Mouse (Mus musculus) layer of hippocampus, postnatal 25 days (tissue): Measurements from ENCODE around the gene Gm5426. TPM values are rescaled to one million over a fixed set of nuclear protein-coding genes. Genes with fewer than 3 reads are reported as not detected.
"Not testable (repeated sequence)": the region's sequence is repeated elsewhere in the genome, so short reads cannot be mapped to it uniquely, and the experiment has no call there.

ENCODE experiments used
- DNase-seq, 2 experiments: peaks; one replicate each; pipeline ENCODE4 v3.0.0; 2022; ENCODE audit warnings: mixed read lengths in 2 of 2, low spot score in 1 of 2; ENCODE audit errors: extremely low spot score in 1 of 2
- total RNA-seq, 2 experiments: library from RNA; stranded (reverse); gene quantifications; 2 replicates each; pipeline ENCODE4 v1.2.3; 2021

Gm5426 gene
- not detected for total RNA-seq

DNA sequence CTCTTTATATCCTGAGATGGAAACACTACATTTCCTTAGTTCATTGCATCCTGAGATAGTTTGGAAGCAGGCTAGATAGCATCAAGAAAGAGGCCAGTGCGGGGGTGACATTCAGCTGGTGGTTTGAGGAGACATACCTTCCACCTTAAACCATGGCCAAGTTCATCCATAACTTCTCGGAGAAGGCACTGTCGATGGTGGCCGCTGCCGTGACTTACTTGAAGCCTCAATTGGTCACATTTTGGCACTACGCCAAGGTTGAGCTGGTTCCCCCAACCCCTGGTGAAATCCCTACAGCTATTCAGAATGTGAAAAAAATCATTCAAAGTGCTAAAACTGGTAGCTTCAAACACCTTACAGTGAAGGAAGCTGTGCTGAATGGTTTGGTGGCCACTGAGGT, at the start of gene Gm5426:
TSS of gene Gm5426 (plus strand) at position 153 of the 400 bp plus-strand sequence.
- DNase-seq: not testable (repeated sequence)

DNA sequence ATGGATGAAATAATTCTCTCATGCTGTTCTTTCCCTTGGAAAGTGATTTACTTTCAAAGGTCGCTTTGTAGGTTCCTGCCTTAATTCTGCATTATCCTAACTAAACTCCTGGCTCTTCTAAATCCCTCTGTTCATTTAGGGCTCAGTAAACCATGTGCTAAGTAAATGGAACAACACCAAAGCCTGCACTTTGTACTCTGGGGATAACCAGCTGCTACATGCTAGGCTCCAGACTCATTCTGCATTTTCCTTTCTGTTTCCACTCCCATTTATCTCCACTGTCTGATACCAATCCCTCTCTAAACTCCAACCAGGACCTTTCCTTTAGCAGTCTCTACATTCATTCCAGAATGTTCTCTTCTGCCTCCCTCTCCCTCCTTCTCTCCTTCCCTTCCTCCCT, 46.7 kb upstream of the Gm5426 start:
- DNase-seq: no peak

- no peak for DNase-seq
Measured at GRCm38 (mm10) chr10:96090388-96090787, 46.0 kb upstream of the Gm5426 start.

DNA sequence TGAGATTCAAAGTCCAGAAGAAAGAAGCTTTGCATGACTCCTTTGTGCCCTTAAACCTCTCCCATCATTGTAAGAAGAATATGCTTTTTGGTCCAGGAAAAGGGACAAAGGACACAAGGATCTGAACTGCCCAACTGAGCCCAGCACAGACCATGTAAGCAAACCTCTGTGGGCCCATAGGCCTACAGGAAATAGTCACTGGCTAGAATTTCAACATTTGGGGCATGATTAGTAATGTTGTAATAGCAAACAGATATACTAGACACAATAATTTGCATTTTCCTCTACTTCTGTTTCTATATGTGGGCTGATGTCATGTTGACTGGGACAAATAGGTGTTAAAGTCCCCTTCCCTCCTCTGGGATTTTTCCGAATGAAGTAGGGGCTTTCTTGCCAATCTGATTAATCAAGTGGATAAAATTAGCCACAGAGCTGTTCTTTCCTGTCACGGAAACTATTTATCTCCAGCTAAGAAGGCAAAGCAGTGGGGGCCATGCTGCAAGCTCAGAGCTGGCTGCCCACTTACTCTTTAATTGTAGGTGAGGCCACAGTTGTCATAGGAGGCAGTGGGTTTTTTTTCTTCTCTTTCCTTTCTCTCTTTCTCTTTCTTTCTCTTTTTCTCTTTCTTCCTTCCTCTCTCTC, 42.4 kb upstream of the Gm5426 start:
- DNase-seq: no peak

GRCm38 (mm10) chr10:96094559-96094958, 41.8 kb upstream of the Gm5426 start:
- DNase-seq: no peak

- DNase-seq: no peak
Measured at GRCm38 (mm10) chr10:96096730-96097129, 39.7 kb upstream of the Gm5426 start.

DNA sequence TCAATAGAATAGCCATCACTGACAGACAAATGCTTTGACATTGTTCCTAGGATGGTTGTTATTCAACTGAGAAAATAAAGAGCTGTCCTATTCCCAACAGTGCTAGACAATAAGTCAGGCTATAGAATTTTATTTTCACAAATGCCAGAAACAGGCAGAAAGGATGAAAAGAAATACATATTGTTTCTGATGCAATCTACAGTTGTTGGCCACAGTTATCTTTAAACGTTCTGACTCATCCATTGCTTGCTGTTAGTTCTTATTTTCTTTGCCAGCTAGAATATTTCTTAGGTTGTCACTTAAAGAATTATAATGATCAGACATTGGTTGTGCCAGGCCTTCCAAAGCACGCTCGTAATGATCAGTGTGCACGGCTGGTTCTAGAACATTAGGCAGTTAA, 35.4 kb upstream of the Gm5426 start:
- DNase-seq: no peak

DNA sequence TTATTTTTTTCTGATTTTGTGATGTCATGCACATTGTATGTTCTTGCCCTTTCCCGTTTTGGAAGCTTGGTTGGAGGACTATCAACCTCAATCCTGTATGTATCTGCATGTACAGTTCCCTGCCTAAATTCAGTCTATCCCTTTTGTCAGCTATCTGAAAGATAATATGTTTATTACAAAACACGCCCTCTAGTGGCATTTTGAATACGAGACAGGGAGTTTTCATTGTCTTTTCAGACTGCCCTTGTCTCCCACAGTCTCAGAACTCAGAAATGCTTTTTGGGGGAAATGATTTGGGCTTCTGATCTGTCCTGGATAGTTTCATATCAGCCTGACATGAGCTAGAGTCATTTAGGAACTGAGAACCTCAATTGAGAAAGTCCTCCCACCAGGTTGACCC, 32.2 kb upstream of the Gm5426 start:
- DNase-seq: no peak

GRCm38 (mm10) chr10:96104624-96105023, 31.8 kb upstream of the Gm5426 start:
- DNase-seq: no peak

GRCm38 (mm10) chr10:96105124-96105523, 31.3 kb upstream of the Gm5426 start:
- DNase-seq: no peak

DNA sequence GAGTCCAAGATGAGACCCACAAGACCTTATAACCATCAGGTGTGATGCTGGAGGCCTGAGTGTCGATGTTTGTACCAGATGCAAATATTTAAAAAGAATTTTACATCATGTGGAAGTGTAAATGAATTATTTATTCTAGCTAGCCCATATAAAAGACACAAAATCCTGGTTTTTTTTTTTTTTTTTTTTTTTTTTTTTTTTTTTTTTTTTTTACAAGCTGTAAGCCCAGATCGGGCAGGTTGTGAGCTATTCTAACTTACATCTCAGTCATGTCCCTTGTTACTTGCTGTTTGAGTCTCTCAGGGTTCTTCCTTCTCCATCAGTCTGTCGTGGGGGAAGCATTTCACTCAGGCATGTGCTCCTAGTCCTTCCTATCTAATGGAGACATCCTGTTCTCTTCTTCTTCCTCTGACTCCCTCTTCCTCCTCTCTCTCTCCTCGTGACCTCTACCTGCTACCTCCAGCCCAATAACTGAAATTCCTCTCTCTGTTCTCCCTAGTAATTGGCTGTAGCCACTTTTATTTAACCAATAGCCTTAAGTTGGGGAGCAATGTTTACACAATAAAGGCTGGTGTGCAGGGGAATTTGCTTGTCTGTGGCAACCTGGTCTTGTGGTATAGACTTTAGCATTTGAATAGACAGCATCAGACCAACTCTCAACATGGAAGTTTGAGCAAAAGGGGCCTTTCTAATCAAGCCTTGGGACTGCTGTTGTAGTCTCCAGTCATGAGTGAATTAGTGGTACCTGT, 29.3 kb upstream of the Gm5426 start:
- DNase-seq: no peak

- DNase-seq: no peak
Measured at GRCm38 (mm10) chr10:96107825-96108224, 28.6 kb upstream of the Gm5426 start.

DNA sequence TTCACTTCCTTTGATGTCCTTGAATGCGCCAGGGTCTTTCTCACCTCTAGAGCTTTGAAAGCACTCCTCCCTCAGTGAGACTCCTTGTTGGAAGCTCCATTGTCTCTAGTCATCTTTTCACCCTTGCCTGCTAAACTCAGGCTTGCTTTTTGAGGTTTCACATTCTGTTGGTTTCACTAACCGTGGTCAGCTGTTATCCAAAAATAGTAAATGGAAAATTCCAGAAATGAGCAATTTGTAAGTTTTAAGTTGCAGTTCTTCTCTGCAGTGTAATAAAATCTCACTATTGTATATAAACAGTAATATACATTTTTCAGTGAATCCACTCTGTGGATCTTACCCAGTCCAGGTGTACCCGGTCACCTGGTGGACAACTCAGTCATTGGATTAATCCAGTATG, 21.1 kb upstream of the Gm5426 start:
- DNase-seq: no peak

GRCm38 (mm10) chr10:96120821-96121220, 15.6 kb upstream of the Gm5426 start:
- no peak for DNase-seq

DNA sequence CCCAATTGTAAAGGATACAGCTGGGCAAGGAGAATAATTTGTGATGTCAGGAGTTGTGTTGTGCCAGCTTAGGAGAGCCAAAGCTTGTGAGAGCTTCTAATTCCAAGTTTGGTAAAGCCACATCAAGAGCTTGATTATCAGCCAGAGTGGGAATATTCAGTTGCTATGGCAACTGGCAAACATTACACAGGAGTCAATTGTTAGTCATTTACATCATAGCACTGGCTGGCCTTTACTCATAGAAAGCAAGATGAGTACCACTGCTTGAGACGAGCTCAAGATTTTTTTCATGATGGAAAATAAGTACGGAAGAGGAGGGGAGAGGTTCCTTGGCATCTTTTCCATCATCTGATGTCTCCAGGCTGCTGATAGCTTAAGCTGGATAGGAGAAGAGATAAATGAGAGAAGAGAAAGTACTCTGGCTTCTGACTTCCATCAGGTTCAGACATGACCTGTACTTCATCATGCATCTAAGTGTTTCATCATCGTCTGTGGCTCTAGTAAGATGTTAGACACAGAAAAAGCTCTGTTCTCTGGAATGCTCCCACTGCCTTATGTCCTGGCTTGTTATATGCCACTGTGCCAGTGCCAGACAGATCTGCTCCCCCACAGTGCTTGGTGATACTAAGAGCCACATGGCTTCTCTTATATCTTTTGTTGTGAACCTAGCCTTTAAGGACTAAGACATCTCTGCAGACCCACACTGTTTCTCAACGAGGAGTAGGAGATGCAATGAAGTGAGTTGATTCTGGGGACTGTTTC, 15.0 kb upstream of the Gm5426 start:
- no peak for DNase-seq

DNA sequence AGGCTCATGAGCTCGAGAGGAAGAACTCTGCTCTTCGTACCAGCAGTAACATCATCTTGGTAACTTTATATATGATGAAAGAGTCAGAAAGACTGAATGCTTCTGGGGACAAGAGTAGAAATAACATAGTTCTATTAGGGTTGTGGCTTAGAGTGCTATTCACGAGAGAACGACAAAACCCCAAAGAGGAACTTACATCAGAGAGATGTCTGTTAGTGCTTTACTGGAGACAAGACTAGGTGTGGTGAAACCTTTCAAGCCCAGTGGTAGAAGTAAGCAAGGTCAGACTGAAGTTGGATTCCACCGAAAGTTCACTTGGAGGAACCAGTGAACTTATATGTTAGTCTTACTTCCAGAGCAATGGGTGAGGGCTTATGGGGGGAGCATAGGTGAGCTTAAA, 12.5 kb upstream of the Gm5426 start:
- no peak for DNase-seq

DNA sequence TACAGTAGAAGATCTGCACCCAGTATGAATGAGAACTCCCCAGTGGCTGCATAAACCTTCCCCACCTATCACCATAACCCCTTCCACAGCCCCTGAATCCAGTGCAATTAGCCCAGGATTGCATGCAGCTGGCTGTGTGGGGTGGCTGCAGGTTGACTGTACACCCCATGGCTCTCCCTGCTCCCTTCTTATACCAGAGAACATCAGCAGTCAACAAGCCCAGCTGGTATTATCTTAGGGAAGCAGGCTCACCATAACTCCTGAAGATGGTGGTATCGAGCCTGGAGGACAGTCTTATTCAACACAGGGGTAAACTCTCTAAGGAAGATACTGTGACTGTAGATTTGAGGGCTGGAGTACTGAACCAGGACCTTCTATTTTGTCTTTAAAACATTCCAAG, 12.1 kb upstream of the Gm5426 start:
- DNase-seq: no peak

GRCm38 (mm10) chr10:96125771-96126454, 10.5 kb upstream of the Gm5426 start:
- DNase-seq: no peak

DNA sequence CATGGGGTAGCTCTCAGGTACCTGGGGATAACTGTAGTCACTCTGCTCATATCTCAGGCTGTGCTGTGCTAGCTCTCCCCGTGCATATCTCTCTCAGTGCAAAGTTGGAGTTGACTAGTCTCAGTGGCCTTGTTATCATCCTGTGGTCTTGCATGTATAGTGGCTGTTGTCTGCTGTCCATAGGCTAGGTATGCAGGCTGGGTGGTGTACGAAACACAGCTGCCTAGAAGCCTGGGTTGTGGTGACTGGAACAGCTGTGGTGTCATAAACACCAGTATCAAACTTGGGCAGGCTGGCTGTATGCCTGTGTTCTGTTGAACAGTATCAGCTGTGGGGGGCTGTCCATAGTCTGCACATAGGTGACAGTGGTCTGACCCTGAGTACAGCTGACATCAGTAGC, 7.2 kb upstream of the Gm5426 start:
- DNase-seq: no peak

- no peak for DNase-seq
Measured at GRCm38 (mm10) chr10:96130406-96130805, 6.0 kb upstream of the Gm5426 start.

DNA sequence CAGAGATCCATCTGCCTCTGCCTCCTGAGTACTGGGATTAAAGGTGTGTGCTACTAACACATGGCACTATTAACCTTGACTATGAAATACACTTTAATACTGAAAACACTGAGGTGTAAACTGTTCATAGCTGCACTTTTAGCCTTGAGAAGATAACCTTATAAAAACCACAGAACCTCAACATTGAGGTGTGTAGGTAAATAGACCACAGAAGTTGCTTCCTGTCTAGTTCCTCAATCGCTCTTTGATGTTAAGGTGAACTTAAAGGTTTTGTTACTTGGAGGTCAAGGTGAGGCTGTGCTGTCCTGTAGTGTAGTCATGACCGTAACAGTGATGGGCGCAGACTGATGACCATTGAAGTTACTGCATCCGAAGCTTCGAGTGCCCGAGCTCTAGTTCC, 5.3 kb upstream of the Gm5426 start:
- DNase-seq: no peak
